26 mouse cellular contexts compared by ENCODE assay signal in the genomic region with DNA sequence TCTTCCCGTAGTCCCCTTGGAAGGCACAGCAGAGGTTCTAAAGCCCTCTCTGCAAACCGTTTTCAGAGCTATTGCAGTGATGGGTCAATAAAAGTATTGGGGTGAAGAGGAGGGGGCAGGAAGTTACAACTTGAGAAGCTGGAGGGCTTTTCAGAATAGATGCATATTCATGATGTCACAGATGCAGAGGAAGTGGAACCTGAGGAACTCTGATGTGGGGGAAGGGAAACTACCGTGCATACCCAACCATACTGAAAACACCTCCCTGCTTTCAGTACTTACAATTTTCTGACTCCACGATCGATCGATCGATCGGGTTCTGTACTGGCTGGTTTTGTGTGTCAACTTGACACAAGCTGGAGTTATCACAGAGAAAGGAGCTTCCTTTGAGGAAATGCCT. TPM values are rescaled to one million over a fixed set of nuclear protein-coding genes. Genes with fewer than 3 reads are reported as not detected.
"Had no signal": no experiment of that assay in that cellular context is flagged by ENCODE, and none has a peak within 500 bp of the region (broad histone marks: within the 10 kb centered on the region; RNA-seq: fewer than 3 reads in every experiment).

No protein-coding gene starts in this region.

- H3K27ac ChIP-seq: lung, embryonic 15.5 days; midbrain, embryonic 10.5 days; midbrain, embryonic 12.5 days; neural tube, embryonic 13.5 days; neural tube, embryonic 15.5 days; stomach, embryonic 15.5 days; stomach, postnatal 0 days had no signal

- H3K27me3 ChIP-seq: lung, embryonic 15.5 days; midbrain, embryonic 12.5 days; neural tube, embryonic 13.5 days; neural tube, embryonic 15.5 days; stomach, embryonic 15.5 days had no signal

- ATAC-seq: lung, postnatal 0 days; midbrain, embryonic 16.5 days had no signal

- H3K4me1 ChIP-seq: lung, embryonic 15.5 days; midbrain, embryonic 10.5 days; midbrain, embryonic 12.5 days; neural tube, embryonic 13.5 days; neural tube, embryonic 15.5 days; stomach, embryonic 15.5 days had no signal

- H3K4me2 ChIP-seq: lung, embryonic 15.5 days; midbrain, embryonic 12.5 days; neural tube, embryonic 13.5 days; neural tube, embryonic 15.5 days; stomach, embryonic 15.5 days had no signal

- H3K9me3 ChIP-seq: lung, embryonic 15.5 days; midbrain, embryonic 10.5 days; midbrain, embryonic 12.5 days; neural tube, embryonic 13.5 days; neural tube, embryonic 15.5 days; stomach, embryonic 15.5 days had no signal

- H3K9ac ChIP-seq: lung, embryonic 15.5 days; midbrain, embryonic 12.5 days; neural tube, embryonic 13.5 days; neural tube, embryonic 15.5 days; stomach, embryonic 15.5 days had no signal

- DNase-seq: lung, adult 2 months; lung, postnatal 14 days; lung, postnatal 36 days; midbrain, embryonic 14.5 days; retina, postnatal 1 day; right cerebral cortex, adult 18-20 months; right cerebral cortex, postnatal 25 days; right cerebral cortex, postnatal 4 days; spleen, adult 18-20 months; thymus, adult 2 months; thymus, postnatal 25 days; thymus, postnatal 4 days had no signal

- H3K36me3 ChIP-seq: lung, embryonic 15.5 days; midbrain, embryonic 10.5 days; midbrain, embryonic 12.5 days; neural tube, embryonic 13.5 days; neural tube, embryonic 15.5 days; stomach, embryonic 15.5 days had no signal

- H3K4me3 ChIP-seq: lung, embryonic 15.5 days; midbrain, embryonic 10.5 days; midbrain, embryonic 12.5 days; myocyte; neural tube, embryonic 13.5 days; neural tube, embryonic 15.5 days; stomach, embryonic 15.5 days had no signal

RNA-seq across cellular contexts. Expression of gene Ces2a, which starts 12.6 kb away (rescaled TPM):
- total RNA-seq: megakaryocyte, adult 5-6 weeks; megakaryocyte-erythroid progenitor cell, adult 5-6 weeks had no signal
- polyA plus RNA-seq: lung, embryonic 15.5 days; midbrain, embryonic 10.5 days; midbrain, embryonic 12.5 days; midbrain, embryonic 14.5 days; midbrain, embryonic 16.5 days; myocyte; neural tube, embryonic 11.5 days; neural tube, embryonic 13.5 days; testis, adult 2 months had no signal
